Mouse (Mus musculus) adrenal gland, adult 18-20 months (tissue): ENCODE measurements at regions not wholly inside any gene's neighbourhood (a gene's known extent, or its start where the extent isn't known, plus 50 kb on each side); places are given as distances from the start of the nearest gene placed in this dataset.
A peak's percentile ranks its signal among the peaks of the same experiment; 100 is the strongest.

Source experiments
- DNase-seq, 2 experiments: peaks; one replicate each; pipeline ENCODE4 v3.0.0; 2021 to 2022; ENCODE audit warnings: low spot score in 2 of 2

GRCm38 (mm10) chr6:97741427-97741826 is 65.4 kb upstream of the Mitf start:
- no peak for DNase-seq

GRCm38 (mm10) chr6:97740851-97741201 is 66.0 kb upstream of the Mitf start:
- DNase-seq, result no peak

GRCm38 (mm10) chr6:97740107-97740850 is 66.6 kb upstream of the Mitf start:
- peak; percentile 45 to 55 for DNase-seq

GRCm38 (mm10) chr6:97738846-97739245 is 68.0 kb upstream of the Mitf start:
- no peak for DNase-seq

DNA sequence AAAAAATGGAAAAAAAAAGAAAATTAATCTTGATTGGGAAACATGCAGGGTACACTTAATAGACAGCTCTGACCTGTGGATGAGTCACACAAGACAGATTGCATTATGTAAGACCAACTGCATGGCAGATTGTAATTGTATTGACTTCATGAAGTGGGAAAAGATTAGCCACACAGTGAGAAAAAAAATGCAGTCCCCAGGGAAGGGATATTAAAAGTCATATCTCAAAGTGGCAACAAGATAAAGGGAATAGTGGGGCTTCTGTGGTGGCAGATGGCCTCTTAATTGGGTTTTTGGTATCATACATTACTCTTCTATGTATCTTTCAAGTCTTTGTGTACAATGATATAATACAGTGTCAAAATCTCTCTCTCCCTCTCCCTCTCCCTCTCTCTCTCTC is 76.0 kb upstream of the Mitf start:
- no peak for DNase-seq

GRCm38 (mm10) chr6:97718184-97718910 is 88.5 kb upstream of the Mitf start:
- no peak for DNase-seq

- no peak for DNase-seq
Measured at GRCm38 (mm10) chr6:97707401-97707800, 90.1 kb upstream of the Frmd4b start.

- DNase-seq, result no peak
Measured at GRCm38 (mm10) chr6:97704361-97704760, 87.0 kb upstream of the Frmd4b start.

GRCm38 (mm10) chr6:97699752-97700098 is 82.4 kb upstream of the Frmd4b start:
- DNase-seq, result no peak

GRCm38 (mm10) chr6:97699054-97699751 is 81.9 kb upstream of the Frmd4b start:
- DNase-seq, result no peak

DNA sequence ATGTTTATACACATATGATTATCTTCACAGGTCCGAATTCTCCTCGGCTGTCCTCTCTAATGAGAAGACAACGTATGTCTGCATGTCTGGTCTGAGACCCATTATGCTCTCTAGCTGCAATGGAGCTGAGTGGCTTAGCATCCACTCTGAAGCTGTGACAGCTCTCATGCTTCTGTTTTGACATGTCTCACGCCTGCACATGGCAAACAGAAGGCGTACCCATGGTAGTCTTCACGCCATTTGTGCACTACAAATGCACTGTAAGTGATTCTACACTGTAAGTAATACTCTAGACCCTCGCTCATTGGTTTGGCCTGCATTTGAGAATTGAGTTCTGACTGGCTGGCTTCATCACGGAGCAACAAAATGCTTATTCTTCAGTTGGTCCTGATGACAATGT is 75.9 kb upstream of the Frmd4b start:
- DNase-seq, result no peak

DNA sequence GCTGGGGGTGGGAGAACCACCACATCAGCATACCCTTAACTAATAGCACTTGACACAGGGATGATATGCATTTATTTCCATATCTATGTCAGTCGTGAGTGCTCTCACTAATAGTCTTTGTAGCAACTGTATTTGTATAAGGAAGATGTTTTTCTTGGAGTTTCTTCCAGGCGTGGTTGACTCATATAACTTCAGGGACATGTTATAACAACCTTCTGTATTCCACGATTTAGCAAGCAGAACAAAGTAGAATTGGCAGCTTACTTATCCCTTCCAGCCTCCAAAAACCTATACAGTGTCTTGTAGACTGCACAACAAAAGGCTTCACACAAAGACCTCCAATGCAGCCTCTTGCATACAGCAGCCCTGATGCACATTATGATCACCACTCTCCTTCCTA is 73.8 kb upstream of the Frmd4b start:
- DNase-seq, result no peak

DNA sequence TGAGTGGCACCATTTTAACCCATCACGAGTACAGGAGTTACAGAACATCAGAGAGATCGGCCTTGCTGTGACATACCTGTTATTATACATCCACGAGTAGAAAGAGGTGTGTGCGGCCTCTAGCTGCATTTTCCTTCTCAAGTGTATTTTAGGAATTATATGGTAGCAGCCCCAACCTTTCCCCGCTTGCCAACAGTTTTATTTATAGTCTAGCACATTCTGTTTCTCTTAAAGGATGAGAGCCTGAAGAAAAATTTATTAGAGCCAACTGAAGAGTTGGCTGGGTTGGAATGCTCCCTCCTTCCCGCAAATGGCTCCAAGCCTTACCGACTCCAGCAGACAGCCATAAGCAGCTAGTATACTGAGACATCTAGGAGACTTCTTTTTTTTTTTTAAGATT is 67.0 kb upstream of the Frmd4b start:
- no peak for DNase-seq

DNA sequence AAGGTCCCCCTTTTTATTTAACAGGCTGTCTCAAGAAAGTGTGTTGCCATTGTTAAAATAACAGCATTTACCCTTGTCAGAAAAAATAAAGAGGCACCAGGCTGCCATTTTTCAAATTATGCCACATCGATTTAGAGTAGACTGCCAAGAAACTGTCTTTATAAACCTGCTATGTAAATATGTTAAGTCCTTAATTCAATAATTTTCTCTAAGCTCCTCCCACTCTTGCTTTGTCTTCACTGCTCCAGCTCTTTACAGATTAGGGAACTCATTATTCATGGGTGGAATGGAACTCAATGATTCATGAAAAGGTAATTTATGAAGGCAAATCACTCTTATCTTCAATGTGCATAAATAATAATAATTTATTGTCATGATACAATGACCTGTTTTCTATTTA is 64.9 kb upstream of the Frmd4b start:
- DNase-seq, result no peak

DNA sequence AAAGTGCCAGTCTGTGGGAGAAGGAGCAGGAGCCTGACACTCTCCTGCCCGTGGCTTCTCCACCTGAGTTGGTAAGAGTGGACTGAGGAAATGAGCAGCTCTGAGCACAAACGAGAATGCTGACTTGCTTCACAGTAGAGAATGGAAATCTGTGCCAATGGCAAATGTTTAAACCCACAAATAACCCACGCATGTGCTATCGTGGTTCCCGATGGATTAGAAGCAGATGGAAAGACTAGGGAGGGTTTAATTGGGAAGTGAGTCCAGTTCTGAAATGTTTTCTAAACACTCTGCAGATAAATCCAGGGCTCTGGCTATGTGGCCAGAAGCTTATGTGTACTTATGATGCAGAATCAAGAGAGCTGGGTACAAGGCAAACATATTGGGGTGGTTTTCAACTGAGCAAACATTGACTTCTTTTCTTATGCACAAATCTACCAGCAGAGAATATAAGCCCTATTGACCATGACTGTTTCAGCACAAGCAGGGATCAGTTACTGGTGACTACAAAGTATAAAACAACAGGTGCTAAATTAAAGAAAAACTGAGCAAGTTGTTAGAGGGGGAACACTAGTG is 57.9 kb upstream of the Frmd4b start:
- DNase-seq, result no peak

DNA sequence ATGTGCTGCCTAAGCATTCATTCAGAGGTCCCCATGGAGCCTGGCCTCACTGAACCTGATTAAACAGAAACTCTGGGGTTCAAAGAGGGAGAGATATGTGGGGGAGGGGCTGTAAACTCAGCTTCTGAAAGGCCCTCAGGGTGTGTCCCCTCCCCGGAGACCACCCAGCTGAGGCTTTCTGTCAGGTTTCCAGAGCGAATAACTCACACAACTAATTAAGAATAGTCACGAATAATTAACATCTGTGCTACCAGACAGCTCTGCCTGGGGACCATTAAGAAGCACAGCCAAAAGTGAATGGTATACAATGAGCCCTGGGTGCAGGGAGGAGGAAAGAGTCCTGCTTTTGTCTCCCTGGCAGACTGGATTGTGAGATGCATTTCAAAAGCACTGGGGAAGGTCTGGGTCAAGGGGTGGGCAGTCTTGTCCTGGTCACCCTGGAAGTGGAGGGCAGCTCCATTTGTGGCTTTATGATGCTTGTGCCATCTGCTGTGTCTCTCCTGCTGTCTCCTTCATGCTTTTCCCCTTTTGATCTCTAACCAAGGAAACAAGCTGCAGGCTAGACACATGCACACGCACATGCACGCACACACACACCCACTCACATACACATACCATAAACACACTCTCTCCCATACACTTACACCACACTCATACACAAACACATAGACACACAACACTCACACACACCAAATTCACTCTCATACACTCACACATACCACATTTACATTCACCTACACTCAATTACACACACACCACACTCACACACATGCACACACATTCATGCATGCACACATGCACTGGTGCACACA is 49.7 kb upstream of the Frmd4b start:
- DNase-seq, result no peak
